Mouse (Mus musculus) hindlimb bud, embryonic 11.5 days (tissue): ENCODE data around the gene Trim10.
"Not testable (repeated sequence)": the region's sequence is repeated elsewhere in the genome, so short reads cannot be mapped to it uniquely, and the experiment has no call there.

ENCODE experiments used
- DNase-seq: peaks from one replicate; pipeline ENCODE4 v3.0.0-alpha.2; 2012; ENCODE audit warnings: low read depth, low spot score; ENCODE audit errors: extremely low spot score

Trim10 gene

DNA sequence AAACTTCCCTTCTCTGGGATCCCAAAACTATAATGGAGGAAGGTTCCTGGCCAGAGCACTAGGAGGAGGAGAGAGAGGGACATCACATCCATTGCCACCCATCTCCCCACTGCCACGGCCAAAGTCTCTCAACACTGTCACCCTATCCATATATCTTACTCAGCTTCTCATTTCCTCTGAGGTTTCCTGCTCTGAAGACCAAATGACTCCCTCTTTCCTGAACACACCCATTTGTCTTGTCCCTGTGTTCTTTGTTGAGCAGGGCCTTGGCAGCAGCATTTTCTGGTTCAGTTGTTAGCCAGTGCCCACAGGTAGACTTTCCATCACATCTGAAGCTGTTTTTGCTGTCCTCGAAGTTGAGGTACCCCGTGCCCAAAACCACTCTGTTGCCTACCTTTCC, 11.2 kb upstream of the Trim10 start:
- DNase-seq, result no peak

DNA sequence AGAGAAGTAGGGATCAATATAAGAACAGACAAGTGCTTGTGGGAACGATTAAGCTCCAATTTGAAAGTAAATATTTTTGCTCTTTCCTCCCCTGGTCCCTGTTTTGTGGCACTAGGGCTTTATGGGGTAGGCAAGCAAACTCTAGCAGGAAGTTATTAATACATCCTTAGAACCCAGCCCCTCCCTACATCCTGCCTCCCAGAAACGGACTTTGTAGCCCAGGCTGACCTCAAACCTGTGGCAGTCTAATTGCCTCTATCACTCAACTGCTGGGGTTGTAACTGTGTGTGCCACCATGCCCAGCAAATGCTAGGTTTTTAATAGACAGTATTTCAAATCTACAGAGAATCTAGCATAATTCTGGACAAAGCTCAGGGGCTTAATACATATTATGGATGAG, 7.7 kb upstream of the Trim10 start:
- no peak for DNase-seq

DNA sequence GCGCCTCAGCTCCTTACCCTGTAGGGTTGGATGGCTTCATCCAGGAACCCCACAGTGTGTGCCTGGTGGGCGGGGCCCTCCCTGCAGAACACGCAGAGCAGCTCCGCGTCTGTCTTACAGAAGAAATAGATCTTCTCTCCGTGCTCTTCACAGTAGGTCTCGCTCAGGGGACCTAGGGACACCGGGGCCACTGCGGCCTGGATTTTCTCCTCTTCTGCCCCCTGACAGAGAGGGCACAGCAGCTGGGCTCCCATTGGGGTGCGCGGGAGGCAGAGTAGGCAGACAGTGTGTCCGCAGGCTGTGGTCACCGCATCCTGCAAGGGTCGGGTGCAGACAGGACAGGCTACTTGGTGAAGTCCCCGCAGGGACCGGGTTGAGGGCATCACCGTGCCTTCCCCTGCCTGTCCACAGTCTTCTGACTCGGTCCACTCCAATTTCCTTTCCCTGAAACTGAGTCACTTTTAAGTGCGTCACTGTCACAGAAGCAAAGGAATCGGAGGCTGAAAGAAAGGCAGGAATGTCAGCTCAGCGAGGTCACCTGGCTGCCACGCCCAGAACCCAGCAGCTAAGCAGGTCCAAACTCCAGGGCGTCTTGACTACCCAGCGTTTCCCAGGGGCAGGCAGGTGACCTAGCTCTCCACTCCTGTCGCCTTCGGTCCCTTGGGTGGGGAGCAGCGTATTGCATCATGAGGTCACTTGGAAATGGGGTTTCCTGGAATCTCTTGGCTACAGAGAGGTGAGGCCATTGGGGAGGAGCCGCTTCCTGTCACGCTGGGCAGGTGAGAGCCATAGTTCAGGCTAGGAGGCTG, 2.5 kb upstream of the Trim10 start, which contains the start of gene Trim15:
Gene Trim15 (minus strand): TSS at position 492 of the 809 bp plus-strand sequence.
- DNase-seq, result no peak

DNA sequence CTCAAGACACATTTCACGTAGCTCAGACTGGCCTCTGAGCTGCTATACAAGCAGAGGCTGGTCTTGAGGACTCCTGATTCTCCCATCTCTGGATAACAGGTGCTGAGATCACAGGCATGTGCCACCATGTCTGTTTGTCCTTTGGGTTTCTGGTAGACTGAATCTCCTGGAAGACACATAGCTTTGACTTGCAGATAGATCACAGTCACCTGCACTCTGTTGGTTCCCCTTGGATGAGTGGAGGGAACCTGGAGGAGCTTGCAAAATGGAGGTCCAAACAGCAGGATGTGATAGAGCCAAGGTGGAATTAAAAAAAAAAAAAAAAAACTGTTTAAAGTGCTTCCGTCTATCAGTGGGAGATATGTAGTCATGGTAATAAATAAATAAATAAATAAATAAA, 538 bp upstream of the Trim10 start:
- no peak for DNase-seq

DNA sequence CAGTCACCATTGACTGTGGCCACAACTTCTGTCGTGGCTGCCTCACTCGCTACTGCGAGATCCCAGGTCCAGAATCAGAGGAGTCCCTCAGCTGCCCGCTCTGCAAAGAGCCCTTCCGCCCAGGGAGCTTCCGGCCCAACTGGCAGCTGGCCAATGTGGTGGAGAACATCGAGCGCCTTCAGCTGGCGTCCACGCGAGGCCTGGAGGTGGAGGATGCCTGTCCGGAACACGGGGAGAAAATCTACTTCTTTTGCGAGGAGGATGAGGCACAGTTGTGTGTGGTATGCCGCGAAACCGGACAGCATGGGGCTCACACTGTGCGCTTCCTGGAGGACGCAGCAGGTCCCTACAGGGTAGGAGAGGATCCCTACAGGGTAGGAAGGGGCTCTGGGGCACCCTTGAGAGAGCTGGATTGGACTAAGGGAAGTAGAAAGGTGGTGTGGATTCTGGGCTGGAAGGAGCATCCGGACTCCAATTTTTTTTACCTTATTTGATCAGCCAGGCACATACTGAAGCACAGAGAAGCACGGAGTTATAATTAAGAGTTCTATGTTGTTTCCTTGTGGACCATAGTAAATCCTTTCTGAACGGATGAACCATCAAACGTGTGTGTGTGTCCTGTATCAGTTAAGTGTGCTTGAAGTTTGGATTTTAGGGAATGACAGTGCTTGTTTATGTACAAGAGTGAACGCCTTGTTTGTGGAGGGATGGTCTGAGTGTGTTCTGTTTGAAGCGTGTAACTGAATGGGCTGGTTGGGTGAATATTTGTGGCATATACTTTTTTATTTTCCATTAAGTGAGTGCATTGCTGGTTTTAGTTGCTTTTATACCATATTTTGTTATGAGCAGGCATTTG, 809 bp downstream of the Trim10 start:
- no peak for DNase-seq

DNA sequence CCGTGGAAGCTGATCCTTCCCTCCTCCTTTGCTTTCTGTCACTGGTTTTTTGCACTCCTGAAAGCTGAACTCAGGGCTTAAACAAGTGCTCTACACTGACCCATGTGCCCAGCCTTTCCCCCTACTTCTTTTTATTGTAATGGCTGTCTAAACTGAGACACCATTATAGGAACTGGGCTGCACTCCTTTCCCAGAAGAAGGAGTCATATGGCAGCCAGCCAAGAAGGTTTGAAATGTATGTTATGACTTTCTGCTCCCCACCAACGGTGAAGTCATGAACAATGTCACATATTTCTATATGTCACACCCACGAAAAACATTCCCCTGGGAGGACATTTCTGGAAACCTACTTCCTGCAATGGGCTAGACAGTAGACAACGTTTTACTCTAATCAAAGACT, 5.3 kb downstream of the Trim10 start:
- DNase-seq, result no peak

DNA sequence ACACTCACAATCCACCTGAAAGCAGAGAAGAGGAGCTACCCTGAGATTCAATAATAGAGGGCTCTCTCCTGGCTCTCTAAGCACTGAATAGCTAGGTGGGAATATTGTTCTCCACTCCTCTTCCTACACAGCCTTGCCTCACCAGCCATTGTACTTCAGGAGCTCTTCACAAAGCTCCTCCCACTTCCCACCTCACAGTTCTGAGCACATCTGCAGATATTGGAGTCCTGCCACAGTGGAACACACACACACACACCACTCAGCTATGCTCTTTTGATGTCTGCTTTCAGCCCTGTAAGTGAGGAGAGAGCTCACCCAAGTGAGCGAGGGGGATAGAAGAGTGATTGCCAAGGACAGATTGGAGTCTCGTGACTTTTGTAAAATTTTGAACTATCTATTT, 14.0 kb downstream of the Trim10 start:
- DNase-seq, result no peak

DNA sequence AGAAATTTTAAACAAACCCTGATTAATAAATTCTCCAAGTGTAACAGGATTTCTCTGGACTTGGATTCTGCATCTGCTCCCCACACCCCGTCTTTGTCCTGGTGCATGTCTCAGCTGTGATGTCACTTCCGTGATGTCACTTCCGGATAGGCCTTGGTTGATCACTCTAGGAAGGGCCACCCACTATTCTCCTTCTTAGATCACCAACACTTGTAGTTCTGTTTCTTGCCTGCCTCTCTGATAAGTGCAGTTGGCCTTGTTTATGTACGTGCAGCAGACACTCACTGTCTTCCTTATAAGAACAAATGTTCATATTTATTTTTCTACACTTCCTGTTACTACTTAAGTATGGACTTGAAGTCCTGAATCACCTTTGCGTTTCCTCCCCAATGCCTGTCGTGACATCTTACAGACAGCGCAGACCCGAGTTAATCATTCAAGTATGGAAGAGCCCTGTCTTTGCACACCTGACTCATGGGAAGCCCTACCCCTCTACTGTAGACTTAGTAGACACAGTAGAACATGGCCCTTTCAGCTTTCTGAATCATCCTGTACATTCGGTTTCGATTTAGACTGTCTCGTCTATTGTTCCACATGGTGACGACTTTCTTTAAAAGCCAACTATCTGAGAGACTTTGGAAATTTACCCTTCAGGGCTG, 15.9 kb downstream of the Trim10 start:
- DNase-seq, result no peak

DNA sequence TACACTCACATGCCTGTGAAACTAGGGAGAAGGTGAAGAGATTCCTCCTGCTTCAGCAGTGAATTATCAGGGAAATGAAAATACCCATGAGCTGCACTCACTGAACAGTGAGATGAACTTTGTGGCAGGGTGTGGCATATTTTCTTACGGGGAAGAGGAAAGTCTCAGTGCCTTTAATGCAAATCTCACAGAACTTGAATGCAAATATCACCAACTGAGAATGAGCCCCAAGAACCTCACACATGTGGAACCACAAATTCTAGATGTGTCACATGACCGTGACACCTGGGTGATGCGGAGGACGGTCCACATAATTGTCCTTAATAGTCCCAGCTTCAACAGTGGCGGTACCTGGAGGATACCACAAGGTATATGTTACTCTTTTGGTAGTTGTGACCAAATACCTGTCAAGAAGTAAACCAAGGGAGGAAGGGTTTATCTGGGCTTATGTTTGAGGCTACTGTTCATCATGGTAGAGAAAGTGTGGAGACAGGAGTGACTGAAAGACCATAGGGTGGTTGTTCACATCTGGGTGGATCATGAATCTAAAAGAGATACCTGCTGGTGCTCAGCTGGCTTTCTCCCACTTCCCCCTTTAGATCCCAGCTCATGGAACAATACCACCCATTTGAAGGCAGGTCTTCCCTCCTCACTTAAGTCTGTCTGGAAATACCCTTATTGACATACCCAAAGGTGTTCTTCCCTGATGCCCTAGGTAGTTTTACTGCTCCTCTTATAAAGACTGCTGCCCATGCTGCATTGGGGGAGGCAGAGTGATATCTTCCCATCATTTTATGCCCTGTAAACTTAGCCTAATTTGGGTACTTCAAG, 20.9 kb downstream of the Trim10 start, which contains the start of gene Trim40:
Gene Trim40 (minus strand): TSS at position 51 of the 831 bp plus-strand sequence.
- no peak for DNase-seq

DNA sequence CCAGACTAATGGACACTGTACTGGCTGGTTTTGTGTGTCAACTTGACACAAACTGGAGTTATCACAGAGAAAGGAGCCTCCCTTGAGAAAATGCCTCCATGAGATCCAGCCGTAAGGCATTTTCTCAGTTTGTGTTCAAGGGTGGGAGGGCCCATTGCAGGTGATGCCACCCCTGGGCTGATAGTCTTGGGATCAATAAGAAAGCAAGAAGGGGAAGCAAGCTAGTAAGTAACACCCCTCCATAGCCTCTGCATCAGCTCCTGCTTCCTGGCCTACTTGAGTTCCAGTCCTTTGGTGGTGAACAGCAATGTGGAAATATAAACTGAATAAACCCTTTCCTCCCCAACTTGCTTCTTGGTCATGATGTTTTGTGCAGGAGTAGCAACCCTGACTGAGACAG, 22.1 kb downstream of the Trim10 start:
- DNase-seq, result not testable (repeated sequence)

DNA sequence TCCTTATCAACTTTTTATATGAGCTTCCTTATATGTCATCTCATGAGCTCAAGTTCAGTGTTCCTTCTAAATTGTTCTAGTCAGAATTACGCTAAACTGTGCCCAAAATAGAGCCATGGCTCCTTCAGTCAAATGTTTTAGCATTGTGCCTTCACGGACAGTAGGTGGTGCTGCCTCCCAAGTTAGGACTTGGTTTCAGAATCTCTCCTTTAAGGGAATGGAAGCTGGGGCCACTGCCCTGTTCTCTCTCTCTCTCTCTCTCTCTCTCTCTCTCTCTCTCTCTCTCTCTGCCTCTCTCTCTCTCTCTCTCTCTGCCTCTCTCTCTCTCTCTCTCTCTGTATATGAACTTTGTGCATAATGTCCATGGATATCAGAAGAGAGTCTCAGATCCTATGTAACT, 23.0 kb downstream of the Trim10 start:
- no peak for DNase-seq

DNA sequence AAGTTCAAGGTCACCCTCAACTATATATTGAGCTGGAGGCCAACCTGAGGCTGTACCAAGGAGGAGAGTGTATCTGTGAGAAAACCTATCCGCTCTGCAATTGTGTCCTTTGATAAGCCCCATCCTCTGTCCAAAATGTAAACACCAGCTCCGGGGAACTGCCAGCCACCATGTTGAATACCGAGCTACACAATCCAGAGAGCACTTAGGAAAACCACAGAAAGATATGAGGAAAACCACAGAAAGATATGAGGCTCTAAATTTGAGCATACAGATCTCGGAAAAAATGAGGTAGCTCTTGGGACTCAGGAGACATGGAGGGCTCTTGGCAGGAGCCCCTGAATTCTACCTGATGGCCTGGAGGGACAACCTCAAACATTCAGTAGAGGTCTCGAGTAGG, 24.0 kb downstream of the Trim10 start:
- DNase-seq, result no peak

DNA sequence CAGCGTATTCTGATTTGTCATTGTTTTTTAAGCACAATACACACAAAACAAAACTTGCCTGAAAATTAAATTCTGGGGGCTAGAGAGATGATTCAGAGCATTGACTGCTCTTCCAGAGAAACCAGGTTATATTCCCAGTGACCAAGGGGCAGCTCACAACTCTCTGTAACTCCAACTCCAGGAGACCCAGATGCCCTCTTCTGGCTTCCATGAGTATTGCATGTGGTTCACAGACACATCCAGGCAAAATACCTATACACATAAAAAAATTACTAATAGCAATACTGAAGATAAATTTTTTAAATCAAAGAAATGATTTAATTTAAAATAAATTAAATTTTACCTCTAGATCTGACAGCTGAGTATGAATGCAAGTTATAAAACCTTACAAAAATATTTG, 27.2 kb downstream of the Trim10 start:
- peak; percentile 28 for DNase-seq

DNA sequence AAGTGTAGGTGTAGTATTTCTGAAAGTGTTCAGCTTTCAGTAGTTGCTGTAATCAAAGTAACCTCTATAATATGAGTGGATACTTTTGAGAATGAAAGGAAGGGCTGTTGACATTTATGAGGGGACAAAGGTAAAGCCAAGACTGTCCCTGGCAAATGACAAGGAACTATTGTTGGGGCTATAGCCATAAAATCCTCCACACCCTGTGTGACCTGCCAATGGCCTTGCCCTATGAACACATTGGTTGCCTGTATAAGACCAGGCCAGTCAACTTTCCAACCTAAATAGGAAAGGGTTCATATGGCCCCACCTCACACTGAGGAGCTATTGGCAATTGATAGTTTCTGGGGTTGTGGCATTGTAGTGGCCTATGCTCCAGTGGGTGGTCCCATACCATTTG, 27.7 kb downstream of the Trim10 start:
- no peak for DNase-seq

DNA sequence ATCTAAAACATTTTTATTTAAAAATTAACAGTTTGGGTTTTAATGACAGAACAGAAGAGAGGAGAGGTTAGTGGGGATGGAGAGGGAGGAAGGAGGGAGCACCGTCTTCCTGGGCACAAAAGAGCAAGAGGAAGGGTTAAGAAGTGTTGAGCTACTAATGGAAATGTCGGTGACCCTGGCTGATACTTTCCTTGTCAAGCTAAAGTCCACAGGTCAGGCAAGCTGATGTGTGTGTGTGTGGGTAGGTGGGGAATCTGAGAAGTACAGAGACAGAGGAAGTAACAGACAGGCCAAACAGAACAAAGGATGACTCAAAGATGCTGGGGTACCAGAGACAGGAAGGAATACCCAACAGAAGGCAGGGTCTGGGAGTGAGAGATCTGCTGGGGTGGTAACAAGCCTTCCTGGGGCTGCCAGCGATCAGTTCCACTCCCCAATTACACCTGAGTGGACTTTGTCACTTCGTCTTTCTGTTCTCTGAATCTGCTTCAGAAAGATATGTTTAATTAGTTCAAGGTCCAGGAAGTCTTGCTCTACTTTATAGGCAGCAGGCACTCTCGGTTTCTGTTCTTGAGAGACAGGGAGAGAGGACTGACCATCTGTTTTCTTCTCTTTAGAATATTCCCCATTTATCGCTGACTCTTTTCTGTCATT, 28.3 kb downstream of the Trim10 start, which contains the start of gene Trim31:
Gene Trim31 (plus strand): TSS at position 567 of the 654 bp plus-strand sequence.
- no peak for DNase-seq

DNA sequence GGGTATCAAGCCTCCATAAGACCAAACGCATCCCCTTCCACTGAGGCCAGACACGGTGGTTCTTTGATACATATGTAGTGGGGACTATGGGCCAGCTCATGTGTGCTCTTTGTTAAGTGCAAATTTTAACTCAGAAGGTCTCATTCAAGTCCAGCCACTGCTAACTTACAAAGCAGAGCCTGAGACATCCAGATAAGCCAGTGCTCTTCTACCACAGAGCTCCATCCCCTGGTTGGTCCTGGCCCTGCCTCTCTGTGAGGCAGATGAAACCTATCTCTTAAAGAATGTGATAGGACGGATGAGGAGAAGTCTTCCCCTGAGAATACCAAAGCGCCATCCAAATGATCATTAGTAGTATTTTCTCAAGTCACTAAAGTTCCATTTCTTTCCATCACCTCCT, 30.0 kb downstream of the Trim10 start:
- no peak for DNase-seq

DNA sequence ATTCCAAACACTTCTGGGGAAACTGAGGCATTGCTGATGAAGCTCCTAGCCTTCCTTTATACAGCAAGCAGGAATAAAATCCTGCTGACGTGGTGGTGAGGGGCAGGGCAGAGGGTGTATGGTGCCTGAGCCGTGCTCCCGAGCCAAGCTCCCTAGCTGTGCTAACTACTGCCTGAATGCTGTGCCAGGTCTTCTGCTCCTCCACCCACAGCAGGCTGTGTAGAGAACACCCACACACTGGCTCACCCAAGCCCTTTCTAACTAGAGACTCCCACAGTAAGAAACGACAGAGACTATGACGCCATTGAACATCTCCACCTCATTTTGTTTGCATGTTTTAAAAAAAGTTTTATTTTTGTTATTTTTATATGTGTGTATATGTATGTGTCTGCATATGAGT, 30.6 kb downstream of the Trim10 start:
- DNase-seq, result no peak

DNA sequence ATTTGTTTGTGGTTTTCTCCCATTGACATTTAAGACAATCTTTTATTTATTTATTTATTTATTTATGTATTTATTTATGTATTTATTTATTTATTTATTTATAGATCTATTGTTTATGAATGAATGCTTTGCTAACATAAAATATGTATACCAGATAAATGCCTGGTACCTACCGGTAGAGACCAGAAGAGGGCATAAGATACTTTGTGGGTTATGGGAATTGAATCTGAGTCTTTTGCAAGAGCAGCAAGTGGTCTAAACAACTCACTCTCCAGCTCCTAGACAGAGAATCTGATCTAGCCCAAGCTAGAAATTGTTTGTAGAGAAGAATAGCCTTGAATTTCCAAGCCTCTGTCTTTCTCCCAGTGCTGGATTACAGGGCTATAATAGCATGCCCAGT, 31.3 kb downstream of the Trim10 start:
- no peak for DNase-seq

DNA sequence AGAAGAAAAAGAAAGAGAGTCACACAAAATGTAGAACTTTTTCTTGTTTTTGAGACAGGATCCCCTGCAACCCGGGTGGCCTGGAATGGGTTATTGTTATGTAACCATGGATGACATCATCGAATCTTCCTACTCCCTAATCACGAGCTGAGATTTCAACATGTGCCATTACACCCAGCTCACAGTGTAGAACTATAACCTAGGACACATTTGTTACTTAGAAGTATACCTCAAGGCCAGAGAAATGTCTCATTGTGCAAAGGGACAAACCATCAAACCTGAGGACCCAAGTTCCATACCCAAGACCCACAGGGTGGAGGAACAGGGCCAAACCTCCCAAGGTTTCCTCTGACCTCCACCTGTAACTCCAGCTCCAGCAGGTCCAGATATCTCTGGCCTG, 34.3 kb downstream of the Trim10 start:
- DNase-seq, result no peak

DNA sequence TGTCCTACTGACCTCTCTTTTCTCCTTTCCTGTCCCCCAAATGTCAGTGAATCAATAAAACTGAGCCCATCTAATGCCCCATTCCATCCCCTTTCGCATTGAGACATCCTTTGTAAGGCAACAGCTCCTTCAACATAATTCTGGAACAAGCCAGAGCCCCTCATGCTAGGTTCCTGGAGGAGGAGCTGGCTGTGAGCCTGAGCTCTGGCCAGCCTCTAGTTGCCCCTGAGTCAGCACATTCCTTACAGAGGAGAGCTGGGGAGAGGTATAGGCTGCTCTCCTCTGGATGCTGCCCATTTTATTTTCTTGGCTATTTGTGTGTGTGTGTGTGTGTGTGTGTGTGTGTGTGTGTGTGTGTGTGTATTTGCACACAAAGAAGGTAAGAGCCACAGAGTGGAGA, 38.9 kb downstream of the Trim10 start:
- DNase-seq, result no peak
